Mouse (Mus musculus) heart, adult 18-20 months (tissue): Measurements from ENCODE around the gene Acta2. TPM values are rescaled to one million over a fixed set of nuclear protein-coding genes. Genes with fewer than 3 reads are reported as not detected.

Experiments
- DNase-seq, 2 experiments: peaks; one replicate each; pipeline ENCODE4 v3.0.0; 2021 to 2022; ENCODE audit warnings: mixed read lengths in 1 of 2
- total RNA-seq, 2 experiments: library from RNA; stranded (reverse); gene quantifications; 2 replicates each; pipeline ENCODE4 v1.2.3; 2021

Gene Acta2
- total RNA-seq, 2 experiments from 2014 or later, result 89.3 to 104 TPM

GRCm38 (mm10) chr19:34270106-34270726, 14.8 kb upstream of the Acta2 start:
- DNase-seq, result peak; percentile 28 to 34

- DNase-seq, result no peak
Measured at GRCm38 (mm10) chr19:34268991-34269390, 13.6 kb upstream of the Acta2 start.

DNA sequence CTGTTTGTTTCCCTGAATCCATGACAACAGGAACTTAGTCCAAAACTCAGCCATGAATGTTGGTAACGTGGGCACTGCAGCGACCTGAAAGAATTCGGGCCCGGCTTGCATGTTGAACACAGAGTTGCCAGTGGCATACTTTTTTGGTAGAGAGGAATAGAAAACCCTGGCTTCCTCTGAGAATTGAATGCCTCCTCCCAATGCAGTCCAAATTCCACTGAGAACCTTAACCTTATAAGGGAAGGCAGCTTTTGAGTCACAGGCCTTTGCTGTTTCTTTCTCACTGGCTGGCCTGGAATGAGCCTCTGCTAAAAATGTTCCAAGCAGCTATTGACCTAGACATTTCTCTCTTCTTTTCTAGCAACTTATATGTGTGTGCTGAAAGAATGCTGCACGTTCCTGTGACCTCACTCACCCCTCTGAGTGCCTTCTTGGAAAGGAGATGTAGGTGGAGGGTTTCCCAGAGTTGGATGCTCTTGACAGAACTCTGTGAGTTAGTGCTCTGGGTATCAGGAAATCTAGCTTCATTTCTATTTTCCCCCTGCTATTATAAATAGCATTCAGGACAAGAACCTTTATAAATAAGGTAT, 10.3 kb upstream of the Acta2 start:
- peak; percentile 41 to 68 for DNase-seq

DNA sequence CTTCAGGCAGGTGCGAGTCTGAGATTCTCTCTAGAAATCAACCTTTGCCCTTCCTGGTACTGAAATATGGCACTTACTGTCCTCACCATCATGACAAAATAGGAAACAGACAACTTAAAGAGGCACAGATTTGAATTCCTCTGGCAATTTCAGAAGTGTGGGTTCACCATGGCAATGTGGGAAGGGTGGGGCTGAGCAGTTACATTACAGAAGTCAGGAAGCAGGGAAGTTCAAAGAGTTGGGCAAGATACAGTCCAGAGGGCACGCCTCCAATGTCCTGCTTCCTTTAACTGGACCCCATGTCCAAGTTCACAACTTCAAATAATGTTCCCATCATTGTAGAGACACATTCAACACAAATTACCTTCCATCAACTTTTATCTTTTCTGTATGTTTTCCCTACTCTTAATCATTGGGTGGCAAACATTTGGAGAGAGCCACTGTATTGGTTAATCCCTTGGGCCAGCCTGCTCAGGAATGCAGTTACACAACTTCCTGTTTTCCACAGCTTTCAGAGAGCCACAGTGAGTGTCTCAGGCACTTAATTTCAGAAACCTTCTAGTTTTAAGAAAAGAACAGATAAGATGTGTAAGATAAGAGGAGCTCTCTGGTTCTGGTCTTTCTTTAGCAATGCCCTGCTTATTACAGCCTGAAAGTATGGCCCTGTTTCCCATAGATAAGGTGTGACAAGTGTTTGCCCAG, 7.0 kb upstream of the Acta2 start:
- DNase-seq, result peak in 1 of 2 experiments; percentile 42

DNA sequence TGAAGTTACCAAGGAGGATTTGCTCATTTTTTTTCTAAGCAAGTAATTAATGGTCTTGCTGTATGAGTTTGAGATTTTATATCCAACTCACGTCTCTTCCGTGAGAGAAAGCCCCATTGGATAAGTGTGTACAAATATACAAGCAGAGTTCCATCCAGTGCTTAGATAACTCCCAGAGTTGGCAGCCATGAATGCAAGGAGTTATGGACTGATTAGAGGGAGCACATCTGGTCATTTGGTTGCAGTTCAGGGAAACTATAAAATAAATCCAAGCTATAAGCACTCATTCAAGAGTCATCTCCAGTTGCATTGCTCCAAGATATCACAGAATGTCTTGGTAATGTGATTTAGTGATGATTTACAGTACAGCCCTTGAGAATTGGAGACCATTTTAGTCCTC, 1.5 kb upstream of the Acta2 start:
- no peak for DNase-seq

- DNase-seq, result no peak
Measured at GRCm38 (mm10) chr19:34256149-34256548, 759 bp upstream of the Acta2 start.

DNA sequence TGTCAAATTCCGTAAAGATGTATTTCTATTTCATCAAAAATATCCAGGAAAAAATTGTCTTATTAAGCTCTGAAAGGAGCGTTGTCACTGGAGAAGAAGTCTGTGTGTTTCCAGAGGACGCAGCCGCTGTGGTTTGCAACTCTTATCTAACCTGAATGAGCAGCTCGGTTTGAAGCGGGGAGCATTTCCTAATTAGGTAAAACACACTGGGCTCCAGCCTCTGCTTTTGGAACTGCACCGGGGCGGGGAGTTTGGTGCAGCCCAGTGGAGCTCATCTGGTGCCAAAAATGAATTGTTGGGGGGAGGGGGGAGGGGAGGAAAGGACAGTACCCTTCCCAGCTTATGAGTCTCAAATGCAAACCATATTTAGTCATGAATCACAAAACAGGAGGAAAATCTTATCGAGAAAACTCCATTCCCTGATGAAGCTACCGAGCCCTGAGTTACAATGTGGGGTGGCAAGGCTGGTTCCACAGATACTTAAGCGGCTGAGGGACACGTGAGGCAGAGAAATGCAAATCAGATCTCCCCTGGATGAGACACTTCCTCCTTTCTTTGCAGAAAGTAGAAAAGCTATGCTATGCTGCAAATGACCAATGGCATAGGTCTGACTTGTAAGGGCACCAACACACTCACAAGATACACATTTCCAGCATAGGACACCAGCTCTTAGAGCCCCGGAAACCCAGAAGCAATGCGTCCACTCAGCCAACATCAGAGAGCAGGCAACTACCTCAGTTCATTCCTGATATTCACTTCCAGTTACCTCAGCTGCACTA, 1.1 kb downstream of the Acta2 start:
- DNase-seq, result peak; percentile 38 to 39

- no peak for DNase-seq
Measured at GRCm38 (mm10) chr19:34252450-34252849, 2.9 kb downstream of the Acta2 start.

DNA sequence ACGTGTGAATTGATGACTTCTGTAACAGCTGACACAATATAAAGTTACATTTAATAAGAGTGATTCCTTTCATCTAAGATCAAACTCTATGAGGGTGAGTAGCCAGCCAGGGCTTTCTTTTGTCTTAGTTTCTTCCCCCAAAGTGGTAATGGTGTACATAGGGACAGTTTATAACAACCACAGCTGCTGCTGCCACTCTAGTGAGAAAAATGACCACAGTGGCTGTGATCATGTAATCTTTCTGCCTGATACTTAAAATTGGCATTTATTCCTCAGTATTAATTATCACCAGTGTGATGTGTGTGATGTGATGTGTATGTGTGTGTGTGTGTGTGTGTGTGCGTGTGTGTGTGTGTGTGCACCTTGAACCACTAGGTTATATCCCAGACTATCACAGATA, 3.5 kb downstream of the Acta2 start:
- DNase-seq, result no peak

DNA sequence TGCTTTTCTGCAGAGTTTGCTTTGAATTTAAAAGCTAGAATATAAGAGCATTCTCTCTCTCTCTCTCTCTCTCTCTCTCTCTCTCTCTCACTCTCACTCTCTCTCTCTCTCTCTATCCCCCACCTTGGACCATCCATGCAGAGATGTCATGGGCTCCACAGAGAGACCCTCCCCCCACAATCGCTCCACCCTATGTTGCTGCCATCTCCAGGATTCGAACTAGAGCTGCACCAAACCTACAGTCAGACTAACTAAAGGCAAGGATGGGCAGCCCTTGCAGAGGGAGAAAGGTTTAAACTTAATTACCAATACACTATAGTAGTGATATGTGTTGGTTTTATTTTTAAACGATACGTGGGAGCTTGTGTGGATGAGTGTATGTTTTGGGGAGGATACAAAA, 4.8 kb downstream of the Acta2 start:
- no peak for DNase-seq

GRCm38 (mm10) chr19:34248558-34248957, 6.8 kb downstream of the Acta2 start:
- no peak for DNase-seq

DNA sequence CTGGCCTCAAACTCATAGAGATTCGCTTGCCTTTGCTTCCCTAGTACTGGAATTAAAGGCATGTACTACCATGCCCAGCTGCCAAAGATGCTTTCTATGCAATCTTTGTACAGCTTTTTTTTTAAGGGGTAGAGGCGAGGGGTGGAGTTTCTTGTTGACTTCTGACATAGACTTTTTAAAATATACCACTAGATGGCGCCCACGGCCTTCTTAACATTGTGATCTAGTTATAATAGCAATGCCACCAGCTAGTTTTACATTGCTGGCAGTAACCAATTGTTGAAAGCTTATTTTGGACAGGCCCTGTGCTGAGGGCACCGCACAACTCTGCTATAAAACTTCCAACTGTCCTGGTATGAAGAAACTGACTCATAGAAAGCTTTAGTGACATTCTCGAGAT, 11.3 kb downstream of the Acta2 start:
- DNase-seq, result peak; percentile 77 to 87

DNA sequence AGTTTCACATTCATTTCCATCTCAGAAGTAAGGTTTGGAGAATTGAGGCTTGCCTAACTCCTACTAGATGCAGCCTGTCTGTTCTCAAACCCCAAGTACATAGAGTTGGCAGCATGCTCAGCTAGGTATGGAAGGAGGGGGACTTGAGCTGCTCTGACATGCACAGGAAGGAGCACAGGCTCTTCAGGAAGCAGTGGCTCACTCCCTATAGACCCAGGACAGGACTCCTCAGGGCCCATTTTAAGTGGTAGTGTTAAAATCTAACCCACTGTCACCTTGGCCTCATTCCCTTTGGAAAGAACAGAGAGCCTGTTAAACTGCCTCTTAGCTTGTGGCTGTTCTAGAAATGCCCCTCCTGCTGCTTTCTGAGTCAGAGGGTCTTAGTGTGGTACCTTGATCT, 12.5 kb downstream of the Acta2 start:
- DNase-seq, result no peak

- peak in 1 of 2 experiments; percentile 63 for DNase-seq
Measured at GRCm38 (mm10) chr19:34241247-34241915, 14.0 kb downstream of the Acta2 start.

GRCm38 (mm10) chr19:34240273-34241039, 14.9 kb downstream of the Acta2 start:
- DNase-seq, result no peak

DNA sequence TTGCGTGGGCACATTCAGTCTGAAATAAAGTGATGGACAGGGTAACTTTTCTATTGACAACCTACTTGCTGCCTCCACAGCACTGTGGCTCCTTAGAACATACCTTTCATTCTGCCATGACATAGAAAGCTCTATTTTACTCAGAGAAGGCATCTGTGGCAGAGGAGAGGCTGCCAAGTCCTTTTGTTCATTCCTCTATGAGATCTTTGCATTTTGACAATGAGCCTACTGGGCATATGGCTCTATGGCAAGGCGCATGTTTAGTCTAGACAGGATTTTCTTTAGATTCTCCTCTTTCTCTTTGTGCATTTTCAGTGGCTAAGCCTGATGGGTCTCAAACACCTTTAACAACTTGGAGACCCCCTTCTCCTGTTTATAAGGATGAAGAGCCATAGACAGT, 17.6 kb downstream of the Acta2 start:
- DNase-seq, result no peak

- no peak for DNase-seq
Measured at GRCm38 (mm10) chr19:34236049-34236448, 19.3 kb downstream of the Acta2 start.

DNA sequence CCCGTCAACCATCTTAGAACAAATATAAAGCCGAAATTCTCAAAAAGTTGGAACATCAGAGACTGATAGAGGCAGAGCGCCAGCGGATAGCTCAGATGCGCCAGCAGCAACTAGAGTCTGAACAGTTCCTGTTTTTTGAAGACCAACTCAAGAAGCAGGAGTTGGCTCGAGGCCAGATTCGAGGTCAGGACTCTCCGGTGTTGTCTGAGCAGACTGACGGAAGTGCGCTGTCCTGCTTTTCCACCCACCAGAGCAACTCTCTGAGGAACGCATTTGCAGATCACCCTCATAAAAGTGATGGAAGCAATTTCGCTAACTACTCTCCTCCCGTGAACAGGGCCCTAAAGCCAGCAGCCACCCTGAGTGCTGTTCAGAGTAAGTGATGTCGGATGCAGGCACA, 21.4 kb downstream of the Acta2 start:
- peak; percentile 78 for DNase-seq

- DNase-seq, result no peak
Measured at GRCm38 (mm10) chr19:34232326-34232725, 23.1 kb downstream of the Acta2 start.

DNA sequence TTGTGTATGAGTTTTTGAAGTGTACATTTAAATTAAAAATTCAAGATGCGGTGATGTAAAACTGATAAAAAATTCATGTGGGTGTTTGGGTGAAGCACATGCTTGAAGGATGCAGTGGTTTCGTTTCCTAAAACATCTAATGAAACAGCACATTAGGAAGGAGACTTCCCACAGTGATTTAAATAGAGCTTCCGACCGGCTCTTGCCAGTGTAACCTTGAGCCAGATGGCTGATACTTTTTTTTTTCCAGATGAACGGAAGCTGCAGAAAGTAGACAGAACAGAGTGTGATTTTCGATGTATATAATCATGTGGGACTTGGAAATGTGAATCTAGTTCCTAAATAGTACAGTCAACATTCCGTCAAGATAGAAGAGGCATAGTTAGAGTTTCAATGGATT, 23.8 kb downstream of the Acta2 start:
- peak in 1 of 2 experiments; percentile 17 for DNase-seq

DNA sequence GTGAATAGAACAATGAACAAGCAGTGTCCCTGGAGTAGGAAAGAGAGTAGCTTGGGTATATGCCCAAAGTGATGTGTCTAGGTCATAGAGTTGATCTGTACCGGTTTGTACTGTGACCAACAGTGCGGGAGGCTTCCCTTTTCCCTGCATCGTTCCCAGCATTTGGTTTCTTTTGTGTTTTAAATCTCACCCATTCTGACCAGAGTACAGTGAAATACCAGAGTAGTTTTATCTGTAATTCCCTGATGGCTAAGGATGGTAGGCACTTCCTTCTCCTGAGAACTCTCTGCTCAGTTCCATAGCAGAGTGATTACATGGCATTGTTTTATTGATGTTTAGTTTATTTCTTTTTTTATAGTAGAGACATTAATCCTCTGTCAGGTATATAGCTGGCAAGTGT, 32.6 kb downstream of the Acta2 start:
- DNase-seq, result no peak
